Mouse (Mus musculus): ENCODE results near the gene 1700012B09Rik. TPM values are rescaled to one million over a fixed set of nuclear protein-coding genes. Genes with fewer than 3 reads are reported as not detected.

Gene 1700012B09Rik
- polyA plus RNA-seq (2012): not detected in 2 replicates

DNA sequence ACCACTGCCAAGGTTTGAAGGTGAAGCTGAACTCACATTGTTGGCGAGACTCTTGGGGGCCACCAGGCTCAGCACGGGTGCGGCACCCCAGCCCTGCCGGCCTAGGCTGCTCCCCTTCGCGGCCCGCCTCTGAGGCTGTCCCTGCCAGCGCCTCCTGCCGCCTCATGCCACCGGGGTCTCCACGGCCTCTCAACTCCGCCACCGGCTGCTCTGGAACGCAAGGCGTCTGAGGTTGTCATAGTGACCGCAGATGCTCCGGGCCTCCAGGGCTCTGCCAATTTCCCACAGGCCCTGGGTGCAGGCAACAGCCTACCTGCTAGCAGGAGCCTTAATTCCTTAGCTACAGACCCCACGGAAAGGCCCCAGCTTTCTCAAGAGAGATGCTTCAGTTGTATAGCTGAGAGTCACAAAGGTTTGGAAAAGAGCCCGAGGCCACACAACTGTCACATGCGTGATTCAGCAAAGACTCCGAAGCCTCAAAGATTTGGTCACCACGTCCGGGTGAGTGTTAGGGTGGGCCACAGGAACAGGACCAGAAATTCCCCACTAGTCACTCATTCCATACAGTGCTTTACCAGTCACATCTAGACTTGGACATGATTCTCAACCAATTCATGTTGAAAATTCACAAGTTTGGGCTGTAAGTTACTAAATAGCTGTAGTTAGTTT is at the start of gene 1700012B09Rik:
TSS of gene 1700012B09Rik (minus strand) at position 228 of the 669 bp plus-strand sequence.
- Histone ChIP-seq H3K4me1 (ENCODE audit: control insufficient read depth) (no peaks in the 10 kb centered on the region), H3K36me3 (ENCODE audit: control insufficient read depth) (no peaks in the 10 kb centered on the region), H3K27me3 (ENCODE audit: control insufficient read depth) (peaks cover 21% of the 10 kb centered on the region), H3K4me3 (replicated peaks) (no peak within 1 kb of the TSS), H3K9me3 (ENCODE audit: control insufficient read depth, low read length) (no peaks in the 10 kb centered on the region)
- TF ChIP-seq TAL1 (IDR thresholded peaks at IDR 0.05; ENCODE audit: low read length): no peak
- no peak for TF ChIP-seq GATA1 (IDR thresholded peaks at IDR 0.05; ENCODE audit: low read length)

DNA sequence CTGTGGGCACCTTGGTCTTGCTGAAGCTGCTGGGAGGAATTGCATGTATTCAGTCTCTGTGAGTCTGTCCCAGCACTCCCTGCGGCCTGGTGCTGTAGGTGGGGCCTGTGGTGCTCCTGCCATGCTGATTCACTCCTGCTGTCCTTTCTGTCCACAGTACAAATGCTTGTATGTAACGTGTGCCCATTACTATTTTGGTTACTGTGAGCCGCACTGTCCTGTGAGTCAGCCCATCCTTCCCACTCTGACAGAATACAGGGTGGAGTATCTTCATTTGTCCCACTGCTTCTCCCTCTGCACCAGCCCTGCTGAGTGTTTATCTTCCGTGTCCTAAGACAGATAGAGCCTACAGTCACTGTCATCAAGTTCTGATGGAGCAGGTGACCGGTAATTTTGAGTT is 39.3 kb upstream of the 1700012B09Rik start:
- peaks cover 96% of the 10 kb centered on the region for H3K36me3 ChIP-seq (ENCODE audit: control insufficient read depth)
- H3K4me3 ChIP-seq (replicated peaks): no peak overlapping the region
- H3K9me3 ChIP-seq (ENCODE audit: control insufficient read depth, low read length): no peaks in the 10 kb centered on the region
- H3K4me1 ChIP-seq (ENCODE audit: control insufficient read depth): no peaks in the 10 kb centered on the region
- no peak for TF ChIP-seq TAL1 (IDR thresholded peaks at IDR 0.05; ENCODE audit: low read length)
- TF ChIP-seq GATA1 (IDR thresholded peaks at IDR 0.05; ENCODE audit: low read length): no peak
- H3K27me3 ChIP-seq (ENCODE audit: control insufficient read depth): no peaks in the 10 kb centered on the region

DNA sequence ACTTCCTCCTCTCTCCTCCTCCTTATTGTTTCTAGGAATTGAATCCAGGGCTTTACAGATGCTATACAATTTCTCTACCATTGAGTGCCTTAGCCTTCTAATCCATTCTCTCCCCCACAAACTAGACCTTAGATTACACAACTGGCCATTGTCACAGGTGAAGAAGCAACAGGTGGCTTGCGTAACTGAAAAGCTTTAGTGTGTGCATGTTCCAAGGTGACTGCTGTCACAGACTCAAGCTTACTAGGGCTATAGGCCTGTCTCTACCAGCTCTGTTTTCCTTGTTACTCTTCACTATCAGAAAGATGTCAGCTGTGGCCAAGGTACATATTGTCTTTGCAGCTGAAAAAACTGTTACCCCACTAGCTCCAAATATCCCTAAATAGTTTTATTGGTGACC is 36.0 kb upstream of the 1700012B09Rik start:
- Histone ChIP-seq H3K36me3 (ENCODE audit: control insufficient read depth) (peaks cover 95% of the 10 kb centered on the region), H3K9me3 (ENCODE audit: control insufficient read depth, low read length) (no peaks in the 10 kb centered on the region), H3K4me3 (replicated peaks) (no peak overlapping the region), H3K27me3 (ENCODE audit: control insufficient read depth) (no peaks in the 10 kb centered on the region), H3K4me1 (ENCODE audit: control insufficient read depth) (no peaks in the 10 kb centered on the region)
- TF ChIP-seq TAL1 (IDR thresholded peaks at IDR 0.05; ENCODE audit: low read length) (no peak), GATA1 (IDR thresholded peaks at IDR 0.05; ENCODE audit: low read length) (no peak)

- Histone ChIP-seq H3K9me3 (ENCODE audit: control insufficient read depth, low read length) (no peaks in the 10 kb centered on the region), H3K36me3 (ENCODE audit: control insufficient read depth) (peaks cover 95% of the 10 kb centered on the region), H3K27me3 (ENCODE audit: control insufficient read depth) (no peaks in the 10 kb centered on the region), H3K4me3 (replicated peaks) (no peak overlapping the region), H3K4me1 (ENCODE audit: control insufficient read depth) (no peaks in the 10 kb centered on the region)
- TF ChIP-seq GATA1 (IDR thresholded peaks at IDR 0.05; ENCODE audit: low read length) (no peak), TAL1 (IDR thresholded peaks at IDR 0.05; ENCODE audit: low read length) (no peak)
Measured at GRCm38 (mm10) chr9:14805714-14806113, 34.9 kb upstream of the 1700012B09Rik start.

DNA sequence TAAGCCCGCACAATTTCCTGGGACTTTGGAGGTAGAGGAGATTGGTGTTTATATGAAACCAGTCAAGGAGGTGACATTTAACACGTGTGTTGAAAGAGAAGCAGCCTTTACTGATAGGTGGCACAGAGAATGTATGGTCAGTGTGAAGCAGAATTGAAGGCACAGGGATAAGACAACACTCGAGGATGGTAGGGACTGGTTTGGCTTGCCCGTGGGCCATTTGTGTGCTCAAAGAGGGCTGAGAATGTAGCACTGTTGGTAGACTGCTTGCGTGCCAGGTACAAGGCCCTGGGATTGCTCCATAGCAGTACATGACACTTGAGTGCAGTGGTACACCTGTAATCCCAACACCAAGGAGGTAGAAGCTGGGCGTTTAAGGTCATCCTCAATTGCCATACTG is 16.5 kb upstream of the 1700012B09Rik start:
- no peak overlapping the region for H3K4me3 ChIP-seq (replicated peaks)
- H3K36me3 ChIP-seq (ENCODE audit: control insufficient read depth): peaks cover 69% of the 10 kb centered on the region
- peaks cover 33% of the 10 kb centered on the region for H3K4me1 ChIP-seq (ENCODE audit: control insufficient read depth)
- TF ChIP-seq TAL1 (IDR thresholded peaks at IDR 0.05; ENCODE audit: low read length): no peak
- H3K9me3 ChIP-seq (ENCODE audit: control insufficient read depth, low read length): no peaks in the 10 kb centered on the region
- H3K27me3 ChIP-seq (ENCODE audit: control insufficient read depth): no peaks in the 10 kb centered on the region

GRCm38 (mm10) chr9:14784039-14785002 is 13.5 kb upstream of the 1700012B09Rik start, which contains the start of the genes Mre11a and Ankrd49:
Gene Mre11a (plus strand): TSS chr9:14784654.
Gene Ankrd49 (minus strand): TSS chr9:14784856.
- peak within 1 kb of the TSS; percentile 78 for H3K4me3 ChIP-seq (replicated peaks)
- peaks cover 67% of the 10 kb centered on the region for H3K36me3 ChIP-seq (ENCODE audit: control insufficient read depth)
- TF ChIP-seq GATA1 (IDR thresholded peaks at IDR 0.05; ENCODE audit: low read length): no peak
- TF ChIP-seq TAL1 (IDR thresholded peaks at IDR 0.05; ENCODE audit: low read length): no peak
- H3K9me3 ChIP-seq (ENCODE audit: control insufficient read depth, low read length): no peaks in the 10 kb centered on the region
- H3K27me3 ChIP-seq (ENCODE audit: control insufficient read depth): no peaks in the 10 kb centered on the region
- H3K4me1 ChIP-seq (ENCODE audit: control insufficient read depth): peaks cover 39% of the 10 kb centered on the region

DNA sequence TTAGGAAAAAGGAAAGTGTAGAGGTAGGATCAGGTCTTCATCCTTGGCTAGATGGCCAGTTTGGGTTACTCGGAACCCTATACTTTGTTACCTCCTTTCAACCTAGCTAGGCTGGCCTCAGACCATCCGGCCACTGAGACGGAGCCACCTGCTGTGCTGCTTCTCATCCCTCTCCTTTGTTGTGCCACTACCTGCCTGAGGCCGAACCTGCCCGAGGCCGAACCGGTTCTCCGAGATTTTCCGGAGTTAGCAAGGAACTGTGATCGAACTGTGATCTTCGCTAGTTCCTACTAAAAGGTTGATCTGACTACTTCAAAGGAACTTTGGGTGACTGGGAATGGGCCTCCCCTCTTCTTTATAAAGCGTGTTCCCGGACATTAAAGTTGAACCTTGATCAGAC is 7.5 kb upstream of the 1700012B09Rik start:
- H3K4me3 ChIP-seq (replicated peaks): no peak overlapping the region
- TF ChIP-seq GATA1 (IDR thresholded peaks at IDR 0.05; ENCODE audit: low read length): no peak
- TF ChIP-seq TAL1 (IDR thresholded peaks at IDR 0.05; ENCODE audit: low read length): no peak
- H3K9me3 ChIP-seq (ENCODE audit: control insufficient read depth, low read length): no peaks in the 10 kb centered on the region
- H3K27me3 ChIP-seq (ENCODE audit: control insufficient read depth): no peaks in the 10 kb centered on the region
- H3K36me3 ChIP-seq (ENCODE audit: control insufficient read depth): peaks cover 36% of the 10 kb centered on the region
- peaks cover 6% of the 10 kb centered on the region for H3K4me1 ChIP-seq (ENCODE audit: control insufficient read depth)

DNA sequence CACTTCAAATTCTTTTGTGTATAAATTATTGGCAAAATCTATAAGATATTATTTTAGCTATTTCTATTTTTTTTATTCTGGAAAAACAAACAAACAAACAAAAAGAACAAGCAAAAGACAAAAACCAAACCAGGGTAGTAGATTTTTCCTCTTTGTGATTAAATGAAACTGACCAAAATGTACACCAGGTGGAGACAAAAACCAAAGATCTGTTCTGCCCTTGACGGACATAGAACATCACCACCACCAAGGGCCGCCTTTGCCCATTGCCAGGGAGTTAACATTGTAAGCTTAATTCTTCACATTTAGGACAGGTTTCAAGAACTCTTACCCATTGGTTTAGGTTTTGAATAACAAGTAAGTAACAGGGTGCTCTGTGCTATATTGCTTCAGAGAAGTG is 3.0 kb upstream of the 1700012B09Rik start:
- H3K4me3 ChIP-seq (replicated peaks): no peak overlapping the region
- no peaks in the 10 kb centered on the region for H3K36me3 ChIP-seq (ENCODE audit: control insufficient read depth)
- H3K4me1 ChIP-seq (ENCODE audit: control insufficient read depth): no peaks in the 10 kb centered on the region
- H3K27me3 ChIP-seq (ENCODE audit: control insufficient read depth): peaks cover 21% of the 10 kb centered on the region
- TF ChIP-seq GATA1 (IDR thresholded peaks at IDR 0.05; ENCODE audit: low read length) (no peak), TAL1 (IDR thresholded peaks at IDR 0.05; ENCODE audit: low read length) (no peak)
- H3K9me3 ChIP-seq (ENCODE audit: control insufficient read depth, low read length): no peaks in the 10 kb centered on the region

DNA sequence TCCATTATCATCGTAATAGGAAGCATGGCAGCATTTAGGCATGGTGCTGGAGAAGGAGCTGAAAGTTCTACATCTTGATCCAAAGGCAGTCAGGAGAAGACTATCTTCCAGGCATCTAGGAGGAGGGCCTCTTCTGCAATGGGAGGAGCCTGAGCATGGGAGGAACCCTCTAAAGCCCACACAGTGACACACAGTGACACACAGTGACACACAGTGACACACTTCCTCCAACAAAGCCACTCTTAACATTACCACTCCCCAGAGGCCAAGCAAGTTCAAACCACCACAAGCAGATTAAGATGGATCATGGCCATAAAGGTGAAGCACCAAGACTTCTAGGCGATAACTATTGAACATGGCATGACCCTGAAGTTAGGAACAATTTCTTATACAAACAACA is 1.2 kb upstream of the 1700012B09Rik start:
- H3K9me3 ChIP-seq (ENCODE audit: control insufficient read depth, low read length): no peaks in the 10 kb centered on the region
- no peak overlapping the region for H3K4me3 ChIP-seq (replicated peaks)
- no peaks in the 10 kb centered on the region for H3K36me3 ChIP-seq (ENCODE audit: control insufficient read depth)
- no peaks in the 10 kb centered on the region for H3K4me1 ChIP-seq (ENCODE audit: control insufficient read depth)
- no peak for TF ChIP-seq GATA1 (IDR thresholded peaks at IDR 0.05; ENCODE audit: low read length)
- no peak for TF ChIP-seq TAL1 (IDR thresholded peaks at IDR 0.05; ENCODE audit: low read length)
- H3K27me3 ChIP-seq (ENCODE audit: control insufficient read depth): peaks cover 21% of the 10 kb centered on the region
